Mouse (Mus musculus) G1E (cell line): Measurements from ENCODE around the gene Ubash3b.

ENCODE experiments used
- CTCF ChIP-seq: IDR thresholded peaks from 2 replicates; pipeline ENCODE4 v1.5.1; 2012; ENCODE audit warnings: low read depth, low read length, inconsistent platforms, mixed read lengths
- GATA1 ChIP-seq: IDR thresholded peaks from 2 replicates; pipeline ENCODE4 v1.6.1; 2012; ENCODE audit warnings: borderline replicate concordance, low read length, inconsistent platforms, mixed read lengths
- GATA2 ChIP-seq: IDR thresholded peaks from 2 replicates; pipeline ENCODE4 v1.6.1; 2012; ENCODE audit warnings: low read depth, low read length, inconsistent platforms, borderline replicate concordance
- POLR2AphosphoS5 ChIP-seq: IDR thresholded peaks from 2 replicates; pipeline ENCODE4 v1.6.1; 2012; ENCODE audit warnings: low read depth, low read length, inconsistent platforms; ENCODE audit not compliant: insufficient replicate concordance
- TAL1 ChIP-seq: conservative IDR thresholded peaks from 2 replicates; pipeline ENCODE4 v1.6.1; 2012; ENCODE audit warnings: low read depth, low read length, inconsistent platforms, mixed read lengths

DNA sequence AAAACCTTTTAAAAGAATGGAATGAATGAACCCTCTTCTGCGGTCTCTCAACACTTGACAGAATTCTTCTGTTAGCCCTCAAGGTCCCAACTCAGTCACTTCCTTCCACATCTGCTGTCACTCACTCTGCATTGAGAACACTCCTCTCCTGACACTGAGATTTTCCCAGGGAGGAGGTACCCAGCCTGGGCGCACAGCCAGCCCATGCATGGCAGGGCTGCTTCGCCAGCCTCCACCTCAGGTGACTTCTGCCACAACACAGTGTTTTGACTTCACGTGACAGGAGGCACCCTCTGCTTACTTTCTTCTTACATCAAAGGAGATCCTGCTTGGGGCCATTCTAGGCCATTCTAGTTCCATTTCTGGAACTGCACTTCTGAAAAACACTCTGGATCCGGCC, 80.6 kb downstream of the Ubash3b start:
- no peak for TF ChIP-seq CTCF
- TF ChIP-seq GATA1 = no peak
- TF ChIP-seq GATA2 = no peak
- TF ChIP-seq POLR2AphosphoS5 = no peak
- TF ChIP-seq TAL1 = no peak
